Mouse (Mus musculus) kidney, adult 2 months (tissue): ENCODE results near the gene Hc.

Experiments used
- CTCF ChIP-seq: fragments of 200-500 bp; conservative IDR thresholded peaks from 2 replicates; pipeline ENCODE4 v1.5.1; 2011; ENCODE audit warnings: low read depth, mild to moderate bottlenecking, control low read depth, low read length, moderate library complexity, mixed read lengths; ENCODE audit not compliant: insufficient read depth, insufficient read length
- POLR2A ChIP-seq: fragments of 200-500 bp; IDR thresholded peaks from one replicate; pipeline ENCODE4 v1.6.1; 2011; ENCODE audit warnings: low read depth, low read length, control low read depth

DNA sequence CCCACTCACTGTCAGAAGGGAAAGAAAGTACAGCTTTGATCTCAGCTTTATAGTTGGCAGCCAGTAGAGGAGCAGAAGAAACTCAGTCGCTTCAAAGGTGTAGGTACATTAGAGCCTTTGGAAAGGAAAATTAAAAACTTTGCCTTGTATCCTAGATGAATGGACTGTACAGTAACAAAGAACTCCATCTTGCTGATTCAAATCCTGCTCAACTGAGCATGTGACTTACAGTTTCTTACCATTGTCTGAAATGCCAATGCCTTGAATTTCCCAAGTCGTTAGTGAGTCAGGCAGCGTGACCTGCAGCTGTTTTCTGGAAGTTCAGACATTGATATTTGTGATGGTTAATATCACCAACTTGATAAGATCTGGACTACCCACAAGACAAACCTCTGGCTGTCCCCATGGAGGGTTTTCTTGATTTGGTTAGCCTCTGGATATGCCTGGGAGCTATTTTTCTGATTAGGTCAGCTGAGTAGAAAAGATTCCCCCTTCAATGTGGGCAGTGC lies 36.5 kb downstream of the Hc start:
- TF ChIP-seq CTCF (no peak), POLR2A (no peak)
